Mouse (Mus musculus) embryonic fibroblast, embryonic 13.5 days (primary cell): Measurements from ENCODE around the gene Hspa12a.

Experiments
- CTCF ChIP-seq: IDR thresholded peaks from 2 replicates; pipeline ENCODE4 v1.5.1; 2011; ENCODE audit warnings: mild to moderate bottlenecking, control low read depth, low read length, moderate library complexity, borderline replicate concordance; ENCODE audit not compliant: insufficient read depth
- POLR2A ChIP-seq: IDR thresholded peaks from 2 replicates; pipeline ENCODE4 v1.6.1; 2011; ENCODE audit warnings: low read depth, mild to moderate bottlenecking, control low read depth, low read length, moderate library complexity

- TF ChIP-seq CTCF (no peak), POLR2A (no peak)
Observed at GRCm38 (mm10) chr19:58832988-58833387, 110.5 kb downstream of the Hspa12a start.
